Mouse (Mus musculus) forebrain, embryonic 16.5 days (tissue): ENCODE data around the gene Nrp2. TPM values are rescaled to one million over a fixed set of nuclear protein-coding genes. Genes with fewer than 3 reads are reported as not detected.

ENCODE experiments used
- ATAC-seq: fragments of 200-750 bp; cut with Nextera tagmentation; 2 replicates; pipeline ENCODE4 v1.8.0; 2017; ENCODE audit warnings: mild to moderate bottlenecking, moderate library complexity
- H3K27ac ChIP-seq: fragments of 300-500 bp; sonication (generic); 2 replicates; pipeline ENCODE4 v1.5.1; 2014; ENCODE audit warnings: low read length, control low read depth
- H3K27me3 ChIP-seq: fragments of 300-500 bp; sonication (generic); replicated peaks from 2 replicates; pipeline ENCODE4 v1.6.1; 2014; ENCODE audit warnings: low read length; ENCODE audit not compliant: control insufficient read depth, insufficient read depth
- H3K36me3 ChIP-seq: fragments of 300-500 bp; sonication (generic); 2 replicates; pipeline ENCODE4 v1.6.1; 2014; ENCODE audit not compliant: control insufficient read depth, insufficient read depth
- H3K4me1 ChIP-seq: fragments of 300-500 bp; sonication (generic); replicated peaks from 2 replicates; pipeline ENCODE4 v1.6.1; 2014; ENCODE audit warnings: low read length; ENCODE audit not compliant: control insufficient read depth, insufficient read depth
- H3K4me2 ChIP-seq: fragments of 300-500 bp; sonication (generic); 2 replicates; pipeline ENCODE4 v1.6.1; 2014; ENCODE audit warnings: mild to moderate bottlenecking, low read length, control low read depth
- H3K4me3 ChIP-seq: fragments of 300-500 bp; sonication (generic); replicated peaks from 2 replicates; pipeline ENCODE4 v1.5.1; 2014; ENCODE audit warnings: mild to moderate bottlenecking, low read length, control low read depth
- H3K9ac ChIP-seq: fragments of 300-500 bp; sonication (generic); replicated peaks from 2 replicates; pipeline ENCODE4 v1.6.1; 2014; ENCODE audit warnings: low read depth, low read length, control low read depth
- H3K9me3 ChIP-seq: fragments of 300-500 bp; sonication (generic); 2 replicates; pipeline ENCODE4 v1.6.1; 2016; ENCODE audit warnings: low read length; ENCODE audit not compliant: control insufficient read depth
- WGBS: fragments of 180-500 bp; shearing (Covaris S2); extraction: QIAGEN DNeasy Blood & Tissue Kit; methylation state at CpG from one replicate; pipeline ENCODE4 v1.1.7; 2014; 5-methylcytosine and 5-hydroxymethylcytosine counted together
- polyA plus RNA-seq: library from polyadenylated mRNA; unstranded; fragments of >200 nt; fragmentation: Nextera tagmentation; extraction: Ambion mirVana; gene quantifications from 2 replicates; pipeline ENCODE4 v1.2.1, GENCODE M21; 2015

The Nrp2 gene
- polyA plus RNA-seq, 1 experiment from 2014 or later: 43.9 TPM

GRCm38 (mm10) chr1:62799427-62799826, 96.3 kb downstream of the Nrp2 start:
- 30% methylated on average over 4 of the region's 4 CpGs for WGBS
- ATAC-seq: no peak

GRCm38 (mm10) chr1:62800351-62800750, 97.3 kb downstream of the Nrp2 start:
- ATAC-seq: no peak
- no peak overlapping the region for H3K4me2 ChIP-seq
- no peaks in the 10 kb centered on the region for H3K36me3 ChIP-seq
- H3K4me1 ChIP-seq: peaks cover 5% of the 10 kb centered on the region
- 93% methylated on average over 5 of the region's 5 CpGs for WGBS
- H3K4me3 ChIP-seq: no peak overlapping the region
- no peaks in the 10 kb centered on the region for H3K27me3 ChIP-seq
- H3K27ac ChIP-seq: no peak overlapping the region
- no peaks in the 10 kb centered on the region for H3K9me3 ChIP-seq
- no peak overlapping the region for H3K9ac ChIP-seq

More at GRCm38 (mm10) chr1:62799427-62799826, 96.3 kb downstream of the Nrp2 start:
- no peaks in the 10 kb centered on the region for H3K9me3 ChIP-seq
- peaks cover 10% of the 10 kb centered on the region for H3K4me1 ChIP-seq
- no peak overlapping the region for H3K4me2 ChIP-seq
- H3K36me3 ChIP-seq: no peaks in the 10 kb centered on the region
- no peak overlapping the region for H3K27ac ChIP-seq
- H3K27me3 ChIP-seq: no peaks in the 10 kb centered on the region
- H3K4me3 ChIP-seq: no peak overlapping the region
- H3K9ac ChIP-seq: no peak overlapping the region

GRCm38 (mm10) chr1:62801429-62801828, 98.3 kb downstream of the Nrp2 start:
- Histone ChIP-seq H3K4me1 (peaks cover 3% of the 10 kb centered on the region), H3K27me3 (no peaks in the 10 kb centered on the region), H3K4me2 (no peak overlapping the region), H3K27ac (no peak overlapping the region), H3K36me3 (no peaks in the 10 kb centered on the region), H3K9me3 (no peaks in the 10 kb centered on the region), H3K4me3 (no peak overlapping the region), H3K9ac (no peak overlapping the region)
- no peak for ATAC-seq
- WGBS: 50% methylated on average over 4 of the region's 4 CpGs

- Histone ChIP-seq H3K4me1 (peaks cover 3% of the 10 kb centered on the region), H3K4me2 (no peak overlapping the region), H3K4me3 (no peak overlapping the region), H3K9ac (no peak overlapping the region), H3K27me3 (no peaks in the 10 kb centered on the region), H3K9me3 (no peaks in the 10 kb centered on the region), H3K27ac (no peak overlapping the region), H3K36me3 (no peaks in the 10 kb centered on the region)
- ATAC-seq: no peak
- WGBS: 80% methylated on average over 3 of the region's 3 CpGs
These were observed 98.8 kb downstream of the Nrp2 start for GRCm38 (mm10) chr1:62801842-62802241.

- no peak for ATAC-seq
- Histone ChIP-seq H3K4me1 (peaks cover 3% of the 10 kb centered on the region), H3K9me3 (no peaks in the 10 kb centered on the region), H3K4me3 (no peak overlapping the region), H3K9ac (no peak overlapping the region), H3K27ac (no peak overlapping the region), H3K4me2 (no peak overlapping the region), H3K27me3 (no peaks in the 10 kb centered on the region), H3K36me3 (no peaks in the 10 kb centered on the region)
- 86% methylated on average over 1 of the region's 1 CpGs for WGBS
These were observed 100.5 kb downstream of the Nrp2 start for GRCm38 (mm10) chr1:62803544-62803943.

GRCm38 (mm10) chr1:62806014-62806413, 102.9 kb downstream of the Nrp2 start:
- Histone ChIP-seq H3K9ac (no peak overlapping the region), H3K36me3 (no peaks in the 10 kb centered on the region), H3K4me1 (peaks cover 3% of the 10 kb centered on the region), H3K9me3 (no peaks in the 10 kb centered on the region), H3K4me3 (no peak overlapping the region), H3K4me2 (no peak overlapping the region), H3K27ac (no peak overlapping the region), H3K27me3 (no peaks in the 10 kb centered on the region)
- WGBS: 10% methylated on average over 1 of the region's 1 CpGs
- no peak for ATAC-seq

GRCm38 (mm10) chr1:62808395-62808794, 105.3 kb downstream of the Nrp2 start:
- Histone ChIP-seq H3K9ac (no peak overlapping the region), H3K36me3 (no peaks in the 10 kb centered on the region), H3K4me2 (no peak overlapping the region), H3K4me1 (peaks cover 3% of the 10 kb centered on the region), H3K27me3 (no peaks in the 10 kb centered on the region), H3K4me3 (no peak overlapping the region), H3K9me3 (no peaks in the 10 kb centered on the region), H3K27ac (no peak overlapping the region)
- 81% methylated on average over 4 of the region's 4 CpGs for WGBS
- no peak for ATAC-seq

- WGBS: 89% methylated on average over 8 of the region's 8 CpGs
- Histone ChIP-seq H3K4me3 (no peak overlapping the region), H3K27ac (no peak overlapping the region), H3K27me3 (no peaks in the 10 kb centered on the region), H3K9ac (no peak overlapping the region), H3K36me3 (no peaks in the 10 kb centered on the region), H3K4me1 (peaks cover 3% of the 10 kb centered on the region), H3K9me3 (no peaks in the 10 kb centered on the region), H3K4me2 (no peak overlapping the region)
- no peak for ATAC-seq
These were observed 106.6 kb downstream of the Nrp2 start for GRCm38 (mm10) chr1:62809601-62810228.

GRCm38 (mm10) chr1:62811141-62811540, 108.1 kb downstream of the Nrp2 start:
- Histone ChIP-seq H3K4me3 (no peak overlapping the region), H3K9me3 (no peaks in the 10 kb centered on the region), H3K4me1 (peaks cover 2% of the 10 kb centered on the region), H3K9ac (no peak overlapping the region), H3K27me3 (no peaks in the 10 kb centered on the region), H3K27ac (no peak overlapping the region), H3K36me3 (no peaks in the 10 kb centered on the region), H3K4me2 (no peak overlapping the region)
- WGBS: 87% methylated on average over 7 of the region's 7 CpGs
- ATAC-seq: no peak
